Comparison of ENCODE assay signal across 21 mouse cellular contexts in genomic region chr1:190269181-190269580, GRCm38 (mm10).
DNase-seq lines count a peak whose midpoint lies in the region; ATAC-seq lines count a peak whose summit lies in the region.
"Had no signal": no experiment of that assay in that cellular context is flagged by ENCODE, and none has a peak within 500 bp of the region (broad histone marks: within the 10 kb centered on the region; RNA-seq: fewer than 3 reads in every experiment).

No protein-coding gene starts in this region.

- H3K4me2 ChIP-seq in liver, embryonic 12.5 days, result no peak overlapping the region
- H3K4me2 ChIP-seq: embryonic facial prominence, embryonic 13.5 days; embryonic facial prominence, embryonic 15.5 days; forebrain, embryonic 12.5 days had no signal

- no peaks in the 10 kb centered on the region for H3K36me3 ChIP-seq in liver, embryonic 12.5 days
- H3K36me3 ChIP-seq: embryonic facial prominence, embryonic 13.5 days; embryonic facial prominence, embryonic 15.5 days; forebrain, embryonic 10.5 days; forebrain, embryonic 12.5 days had no signal

- H3K9me3 ChIP-seq in liver, embryonic 12.5 days (replicated peaks), result no peaks in the 10 kb centered on the region
- H3K9me3 ChIP-seq: embryonic facial prominence, embryonic 13.5 days; embryonic facial prominence, embryonic 15.5 days; forebrain, embryonic 10.5 days; forebrain, embryonic 12.5 days had no signal

- DNase-seq in adrenal gland, adult 2 months, result peak; percentile 54
- peak; percentile 37 for DNase-seq in adrenal gland, adult 8-10 months
- peak; percentile 54 for DNase-seq in adrenal gland, postnatal 14 days
- DNase-seq in adrenal gland, postnatal 36 days, result peak; percentile 34 to 47
- DNase-seq in layer of hippocampus, postnatal 25 days (ENCODE audit: extremely low spot score in 1 of 2, low spot score in 1 of 2), result no peak
- no peak for DNase-seq in thymus, postnatal 14 days
- DNase-seq: cerebellum, adult 11 months; cerebellum, adult 18-20 months; cerebellum, adult 8-10 months; cerebellum, adult 9-11 months; cerebellum, postnatal 14 days; cerebellum, postnatal 36 days; embryo, embryonic 11 days had no signal

- H3K27ac ChIP-seq in liver, embryonic 12.5 days, result no peak overlapping the region
- H3K27ac ChIP-seq: embryonic facial prominence, embryonic 13.5 days; embryonic facial prominence, embryonic 15.5 days; forebrain, embryonic 10.5 days; forebrain, embryonic 12.5 days had no signal

- H3K27me3 ChIP-seq in liver, embryonic 12.5 days (replicated peaks), result no peaks in the 10 kb centered on the region
- H3K27me3 ChIP-seq: embryonic facial prominence, embryonic 13.5 days; embryonic facial prominence, embryonic 15.5 days had no signal

- WGBS in liver, embryonic 12.5 days (ENCODE audit: insufficient replicate concordance), result 67% methylated on average over 7 of the region's 7 CpGs

- H3K4me3 ChIP-seq in liver, embryonic 12.5 days, result no peak overlapping the region
- H3K4me3 ChIP-seq: embryonic facial prominence, embryonic 13.5 days; embryonic facial prominence, embryonic 15.5 days; erythroblast, embryonic 14.5 days; forebrain, embryonic 10.5 days; forebrain, embryonic 12.5 days had no signal

- no peak overlapping the region for H3K9ac ChIP-seq in liver, embryonic 12.5 days
- H3K9ac ChIP-seq: embryonic facial prominence, embryonic 13.5 days; embryonic facial prominence, embryonic 15.5 days; forebrain, embryonic 12.5 days had no signal

- no peak for ATAC-seq in liver, embryonic 12.5 days
- ATAC-seq: forebrain, embryonic 14.5 days; forebrain, embryonic 16.5 days had no signal

- H3K4me1 ChIP-seq in liver, embryonic 12.5 days, result no peaks in the 10 kb centered on the region
- H3K4me1 ChIP-seq: embryonic facial prominence, embryonic 13.5 days; embryonic facial prominence, embryonic 15.5 days had no signal

Comparison
In these comparisons a context has a peak if more than half of its experiments do, and no peak if none do; other contexts are left out.
1. DNase-seq: peak in adrenal gland, adult 2 months (single experiment), adrenal gland, adult 8-10 months (single experiment), adrenal gland, postnatal 14 days (single experiment) and adrenal gland, postnatal 36 days (2 of 2); none in layer of hippocampus, postnatal 25 days (0 of 2) and thymus, postnatal 14 days (single experiment).